Mouse (Mus musculus) frontal cortex, adult 2 months (tissue): ENCODE results near the gene Olfr1338. TPM values are rescaled to one million over a fixed set of nuclear protein-coding genes. Genes with fewer than 3 reads are reported as not detected.
"Not testable (repeated sequence)": the region's sequence is repeated elsewhere in the genome, so short reads cannot be mapped to it uniquely, and the experiment has no call there.

Source experiments
- DNase-seq, 2 experiments: peaks; one replicate each; pipeline ENCODE4 v3.0.0; 2022; ENCODE audit warnings: low spot score in 1 of 2; ENCODE audit errors: extremely low spot score in 1 of 2
- polyA plus RNA-seq: library from polyadenylated mRNA; depleted of rRNA; stranded (reverse); fragments of >200 nt; gene quantifications from 2 replicates; pipeline ENCODE4 v1.2.3, GENCODE M21; 2012; rRNA removed

Gene Olfr1338
- polyA plus RNA-seq, result not detected in 2 replicates

GRCm38 (mm10) chr4:118758637-118759036 lies at the start of gene Olfr1338:
TSS of gene Olfr1338 (minus strand) at chr4:118758737.
- no peak for DNase-seq

DNA sequence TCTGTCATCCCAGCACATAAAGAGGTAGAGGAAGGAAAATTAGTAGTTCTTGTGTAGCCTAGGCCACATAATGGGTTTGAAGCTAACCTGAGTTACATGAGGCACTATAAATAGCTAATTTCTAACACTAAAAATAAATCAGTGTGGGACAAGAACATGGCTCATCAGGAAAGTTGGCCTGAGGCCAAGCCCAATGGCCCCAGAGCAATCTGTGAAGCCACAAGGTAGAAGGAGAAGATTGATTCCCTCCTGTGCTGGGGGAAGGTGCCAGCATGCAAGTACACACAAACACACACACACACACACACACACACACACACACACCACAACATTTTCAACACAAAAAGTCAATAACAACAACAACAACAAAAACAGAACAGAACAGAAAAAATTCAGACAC lies 34.3 kb upstream of the Olfr1338 start:
- DNase-seq, result not testable (repeated sequence)

DNA sequence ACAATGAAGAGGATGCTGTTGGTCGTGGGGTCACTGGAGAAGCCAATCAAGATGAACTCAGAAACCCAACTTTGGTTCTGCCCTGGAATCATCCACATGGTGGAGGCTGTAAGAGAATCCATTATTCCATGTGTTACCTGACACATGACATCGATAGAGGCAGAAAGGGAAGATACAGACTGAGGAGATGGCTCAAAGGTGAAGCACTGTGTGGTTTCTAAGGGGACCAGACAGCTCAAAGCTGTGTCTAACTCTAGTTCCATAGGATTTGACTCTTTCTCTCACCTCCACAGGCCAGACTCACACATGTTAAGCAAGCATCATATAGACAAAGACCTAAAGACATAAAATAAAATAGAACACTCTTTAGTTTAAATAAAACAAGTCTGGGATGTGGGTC lies 23.9 kb upstream of the Olfr1338 start, which contains the start of gene Olfr1337:
TSS of gene Olfr1337 (minus strand) at position 101 of the 400 bp plus-strand sequence.
- no peak for DNase-seq

GRCm38 (mm10) chr4:118741881-118742280 lies 16.7 kb downstream of the Olfr1338 start:
- no peak for DNase-seq

- no peak for DNase-seq
Observed at GRCm38 (mm10) chr4:118740988-118741698, 17.4 kb downstream of the Olfr1338 start.

DNA sequence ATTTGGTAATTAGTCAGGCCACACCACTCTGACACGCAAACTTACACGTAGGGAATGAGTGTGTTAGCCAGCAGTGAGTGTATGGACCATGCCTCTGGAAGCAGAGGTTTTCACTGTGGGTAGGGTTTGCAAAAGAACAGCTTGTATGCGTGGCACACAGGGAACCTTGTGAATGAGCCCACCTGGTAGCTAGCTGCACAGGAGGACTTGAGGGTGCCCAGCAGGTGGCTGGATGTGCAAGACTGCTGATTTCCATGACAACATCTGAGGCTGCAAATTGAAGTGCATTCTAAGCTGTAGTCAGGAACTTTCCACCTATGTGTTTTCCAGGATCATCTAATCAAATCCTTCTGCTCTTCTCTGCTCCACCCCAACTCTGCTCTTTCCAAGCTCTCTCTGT lies 19.0 kb downstream of the Olfr1338 start:
- no peak for DNase-seq

GRCm38 (mm10) chr4:118731875-118732274 lies 26.7 kb downstream of the Olfr1338 start, which contains the start of gene Olfr1339:
TSS of gene Olfr1339 (plus strand) at chr4:118732175.
- DNase-seq, result no peak

DNA sequence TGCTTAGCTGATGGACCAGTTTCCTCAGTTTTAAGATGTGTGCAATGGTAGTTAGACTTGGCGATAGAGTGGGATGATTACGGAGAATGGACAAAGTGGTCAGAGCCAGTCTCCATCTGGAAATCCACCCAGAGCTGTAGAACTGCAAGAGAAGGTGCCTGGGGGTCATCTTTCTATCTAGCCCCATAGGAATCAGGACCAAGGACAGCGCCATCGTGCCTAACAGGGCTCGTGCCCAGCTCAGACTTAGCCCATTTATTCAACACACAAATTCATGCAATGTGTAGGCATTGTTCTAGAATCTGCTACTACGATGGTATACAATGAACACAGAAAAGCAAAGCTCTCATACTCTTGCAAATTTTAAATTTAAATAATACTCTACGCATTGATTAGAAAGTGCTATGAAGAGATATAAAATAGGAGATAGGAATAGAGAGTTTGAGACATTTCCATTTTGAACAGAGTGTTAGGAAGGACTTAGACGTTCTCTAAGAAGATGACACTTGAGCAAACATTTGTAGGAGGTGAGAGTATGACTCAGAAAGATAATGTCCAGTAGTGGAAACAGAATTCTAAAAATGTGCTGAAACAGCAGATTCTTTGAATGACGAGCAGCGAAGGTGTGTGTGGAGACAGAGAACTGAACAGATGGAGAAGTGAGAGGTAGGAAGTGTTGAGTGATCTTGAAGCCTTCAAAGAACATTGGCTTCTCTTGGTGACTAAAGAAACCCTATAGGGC lies 36.6 kb downstream of the Olfr1338 start:
- DNase-seq, result peak; percentile 2 to 17

- no peak for DNase-seq
Observed at GRCm38 (mm10) chr4:118719838-118720237, 38.7 kb downstream of the Olfr1338 start, which contains the start of gene Olfr1340. TSS of gene Olfr1340 (plus strand) at chr4:118720138.

- DNase-seq, result no peak
Observed at GRCm38 (mm10) chr4:118711656-118712055, 46.9 kb downstream of the Olfr1338 start.

- DNase-seq, result no peak
Observed at GRCm38 (mm10) chr4:118708086-118708485, 50.5 kb downstream of the Olfr1338 start.

- no peak for DNase-seq
Observed at GRCm38 (mm10) chr4:118703223-118703622, 55.3 kb downstream of the Olfr1338 start, which contains the start of gene Olfr1341. TSS of gene Olfr1341 (plus strand) at chr4:118703523.

Other genes with a start within 250 kb of the Olfr1338 start
- gene 2610528J11Rik, start 231.7 kb downstream of the Olfr1338 start, polyA plus RNA-seq, result 0.10 and 0.36 TPM in 2 replicates
- 10.0 and 12.3 TPM in 2 replicates for gene Tmem125, start 214.7 kb downstream of the Olfr1338 start, polyA plus RNA-seq
- 0.36 and 0.50 TPM in 2 replicates for gene Cfap57, start 138.0 kb downstream of the Olfr1338 start, polyA plus RNA-seq
- gene Ebna1bp2, start 137.9 kb downstream of the Olfr1338 start, polyA plus RNA-seq, result 49.0 and 54.8 TPM in 2 replicates
- gene Olfr62, start 99.8 kb downstream of the Olfr1338 start, polyA plus RNA-seq, result not detected in 2 replicates
- gene Olfr1342, start 66.0 kb downstream of the Olfr1338 start, polyA plus RNA-seq, result not detected in 2 replicates
- gene Olfr1341, start 55.2 kb downstream of the Olfr1338 start, polyA plus RNA-seq, result 0.02 TPM in 1 of 2 replicates, not detected in the other
- gene Olfr1340, start 38.6 kb downstream of the Olfr1338 start, polyA plus RNA-seq, result 0.06 TPM in 1 of 2 replicates, not detected in the other
- gene Olfr1339, start 26.6 kb downstream of the Olfr1338 start, polyA plus RNA-seq, result 0.10 TPM in 1 of 2 replicates, not detected in the other
- not detected in 2 replicates for gene Olfr1337, start 23.8 kb upstream of the Olfr1338 start, polyA plus RNA-seq
- gene Olfr1335, start 51.2 kb upstream of the Olfr1338 start, polyA plus RNA-seq, result not detected in 2 replicates
- not detected in 2 replicates for gene Olfr1333, start 77.5 kb upstream of the Olfr1338 start, polyA plus RNA-seq
- gene Olfr1331, start 105.9 kb upstream of the Olfr1338 start, polyA plus RNA-seq, result not detected in 2 replicates
- not detected in 2 replicates for gene Olfr1330, start 129.9 kb upstream of the Olfr1338 start, polyA plus RNA-seq
- not detected in 2 replicates for gene Olfr1329, start 158.7 kb upstream of the Olfr1338 start, polyA plus RNA-seq
- gene Olfr1328, start 179.9 kb upstream of the Olfr1338 start, polyA plus RNA-seq, result 0.02 and 0.10 TPM in 2 replicates
- gene Lao1, start 202.8 kb upstream of the Olfr1338 start, polyA plus RNA-seq, result 0.04 TPM in 2 replicates